Mouse (Mus musculus) erythroblast, embryonic 14.5 days (primary cell): ENCODE results near the gene Cdc42bpa.

ENCODE experiments used
- GATA1 ChIP-seq: IDR thresholded peaks from 2 replicates; pipeline ENCODE4 v1.6.1; 2012; ENCODE audit warnings: low read length, inconsistent platforms, mixed read lengths
- TAL1 ChIP-seq: IDR thresholded peaks from 3 replicates; pipeline ENCODE4 v1.6.1; 2012; ENCODE audit warnings: low read length, inconsistent platforms, mixed read lengths

GRCm38 (mm10) chr1:180198959-180199714 lies 238.9 kb downstream of the Cdc42bpa start, which contains the start of gene Coq8a:
- TF ChIP-seq GATA1 (no peak), TAL1 (no peak)
